Mouse (Mus musculus): ENCODE results near the gene Kcp. TPM values are rescaled to one million over a fixed set of nuclear protein-coding genes. Genes with fewer than 3 reads are reported as not detected.

Gene Kcp
- total and polyA plus RNA-seq, 3 experiments = 0.51 to 0.64 TPM; not detected in 1

DNA sequence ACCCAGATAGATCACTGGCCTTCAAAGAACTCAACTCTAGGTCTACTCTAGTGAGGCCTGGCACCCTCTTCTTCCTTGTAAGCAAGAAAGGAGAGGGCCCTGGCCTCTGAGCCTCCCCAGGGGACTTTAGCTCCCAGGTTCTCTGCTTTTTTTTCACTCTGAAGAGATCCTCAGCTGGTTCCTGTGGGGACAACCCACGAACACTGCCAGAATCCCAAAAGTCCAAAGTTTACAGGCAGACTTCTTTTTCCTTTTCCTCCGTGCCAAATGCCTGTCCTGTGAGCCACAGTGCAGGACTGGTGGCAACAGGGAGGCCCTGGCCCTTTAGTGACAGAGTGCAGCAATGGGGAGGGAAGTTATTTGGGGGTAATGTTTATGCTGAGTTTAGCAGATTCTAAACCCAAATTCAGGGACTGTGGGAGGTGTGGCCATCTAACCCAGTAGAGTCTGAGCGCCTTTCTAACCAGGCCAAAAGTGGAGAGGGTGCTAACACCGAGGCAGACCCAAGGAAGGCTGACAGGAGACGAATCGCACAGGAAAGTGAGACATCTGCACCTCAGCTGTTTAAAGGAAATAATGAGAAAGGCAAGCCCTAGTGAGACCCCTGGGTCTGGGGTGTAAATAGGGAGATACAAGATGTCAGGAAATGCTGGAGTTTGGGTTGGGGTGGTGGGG, 15.0 kb upstream of the Kcp start:
- DNase-seq (ENCODE audit: extremely low read depth) = no peak
- no peak overlapping the region for H3K4me2 ChIP-seq (ENCODE audit: insufficient read depth, low read depth, poor library complexity, severe bottlenecking)
- H3K4me3 ChIP-seq (replicated peaks in 1 of 3; ENCODE audit: low read depth in 2 of 3, low read length in 2 of 3, poor library complexity in 1 of 3) = no peak overlapping the region
- dilution Hi-C loops (cut with MboI; ENCODE audit: extremely low pct_ligation_motif_present, extremely low pct_unique_long_range_greater_than_20kb, low sequenced_read_pairs) (no loop called here), in situ Hi-C loops (cut with MboI; ENCODE audit: low pct_ligation_motif_present, low pct_unique_long_range_greater_than_20kb, low sequenced_read_pairs) (no loop called here)
- H3K36me3 ChIP-seq (replicated peaks in 1 of 2; ENCODE audit: control insufficient read depth in 1 of 2, insufficient read depth in 1 of 2, low read length in 1 of 2) = no peaks in the 10 kb centered on the region
- peak overlapping the region; percentile 82; the same call in 1 of the 2 replicates for H3K27ac ChIP-seq (ENCODE audit: insufficient read depth, low read depth)
- no peaks in the 10 kb centered on the region for H3K27me3 ChIP-seq (replicated peaks)
- no peak for TF ChIP-seq NRF1 (IDR thresholded peaks at IDR 0.05; ENCODE audit: low read depth, low read length)
- no peak for TF ChIP-seq PAX5 (IDR thresholded peaks at IDR 0.05; ENCODE audit: low read length)
- TF ChIP-seq SIN3A (IDR thresholded peaks at IDR 0.05; ENCODE audit: low read length) = no peak
- no peak for TF ChIP-seq EP300 (IDR thresholded peaks at IDR 0.05; ENCODE audit: low read length)
- TF ChIP-seq ZMIZ1 (IDR thresholded peaks at IDR 0.05; ENCODE audit: low read depth, low read length) = no peak
- TF ChIP-seq MEF2A (IDR thresholded peaks at IDR 0.05; ENCODE audit: borderline replicate concordance, low read depth, low read length) = no peak
- no peak for TF ChIP-seq ZKSCAN1 (IDR thresholded peaks at IDR 0.05; ENCODE audit: borderline replicate concordance, low read depth, low read length)
- no peak for TF ChIP-seq CHD2 (IDR thresholded peaks at IDR 0.05; ENCODE audit: low read length)
- no peak for TF ChIP-seq ELF1 (IDR thresholded peaks at IDR 0.05; ENCODE audit: low read depth, low read length)
- TF ChIP-seq CHD1 (IDR thresholded peaks at IDR 0.05; ENCODE audit: low read depth, low read length) = no peak
- no peak for TF ChIP-seq ZC3H11A (IDR thresholded peaks at IDR 0.05; ENCODE audit: low read depth, low read length)
- peaks cover 13 to 35% of the 10 kb centered on the region in 2 experiments for H3K4me1 ChIP-seq (ENCODE audit: control insufficient read depth in 1 of 2, insufficient read depth in 2 of 2)
- 0 out of 2 replicates have a peak, but pooled peaks cover 3% of the 10 kb centered on the region for H3K79me2 ChIP-seq (replicated peaks; ENCODE audit: control insufficient read depth, extremely low read depth, insufficient read depth, poor library complexity, severe bottlenecking)
- peak overlapping the region; percentile 12; the same call in 1 of the 2 replicates for H3K9ac ChIP-seq (ENCODE audit: insufficient read depth, low read depth)
- H3K9me3 ChIP-seq (replicated peaks; ENCODE audit: low read length) = peaks cover 9% of the 10 kb centered on the region

DNA sequence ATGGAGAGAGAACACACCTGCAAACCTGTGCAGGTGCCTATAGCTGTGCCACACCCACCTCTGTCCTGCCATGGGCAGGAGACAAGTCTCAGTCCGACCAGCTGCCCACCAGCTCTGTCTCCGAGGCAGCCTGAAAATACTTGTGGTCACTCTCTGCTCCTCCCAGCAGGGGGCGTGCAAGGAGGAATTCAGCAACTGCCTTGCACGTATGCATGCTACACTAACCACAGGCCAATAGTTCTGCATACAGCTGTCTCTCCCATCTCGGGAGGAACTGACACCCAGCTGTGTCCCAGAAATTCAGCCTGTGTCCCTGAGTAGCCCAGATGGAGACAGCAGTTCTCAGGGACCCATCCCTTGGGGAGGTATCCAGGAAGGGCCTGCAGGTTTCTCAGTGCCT, 9.4 kb upstream of the Kcp start:
- in situ Hi-C loops (cut with MboI; ENCODE audit: low pct_ligation_motif_present, low pct_unique_long_range_greater_than_20kb, low sequenced_read_pairs) (no loop called here), dilution Hi-C loops (cut with MboI; ENCODE audit: extremely low pct_ligation_motif_present, extremely low pct_unique_long_range_greater_than_20kb, low sequenced_read_pairs) (no loop called here)
- no peak overlapping the region for H3K27ac ChIP-seq (ENCODE audit: insufficient read depth, low read depth)
- H3K79me2 ChIP-seq (replicated peaks; ENCODE audit: control insufficient read depth, extremely low read depth, insufficient read depth, poor library complexity, severe bottlenecking) = no peaks in the 10 kb centered on the region
- no peak overlapping the region for H3K4me3 ChIP-seq (replicated peaks in 1 of 3; ENCODE audit: low read depth in 2 of 3, low read length in 2 of 3, poor library complexity in 1 of 3)
- H3K9ac ChIP-seq (ENCODE audit: insufficient read depth, low read depth) = no peak overlapping the region
- no peak overlapping the region for H3K4me2 ChIP-seq (ENCODE audit: insufficient read depth, low read depth, poor library complexity, severe bottlenecking)
- H3K36me3 ChIP-seq (replicated peaks in 1 of 2; ENCODE audit: control insufficient read depth in 1 of 2, insufficient read depth in 1 of 2, low read length in 1 of 2) = no peaks in the 10 kb centered on the region
- no peaks in the 10 kb centered on the region for H3K27me3 ChIP-seq (replicated peaks)
- H3K4me1 ChIP-seq (ENCODE audit: control insufficient read depth in 1 of 2, insufficient read depth in 2 of 2) = peaks cover 5 to 13% of the 10 kb centered on the region in 2 experiments; a peak in 3 of 4 replicates
- peak; percentile 82 for DNase-seq (ENCODE audit: extremely low read depth)
- H3K9me3 ChIP-seq (replicated peaks; ENCODE audit: low read length) = peaks cover 9% of the 10 kb centered on the region
- TF ChIP-seq NELFE (IDR thresholded peaks at IDR 0.05; ENCODE audit: low read depth, low read length) = peak; percentile 58
- no peak for TF ChIP-seq RCOR1 (conservative IDR thresholded peaks at IDR 0.05; ENCODE audit: low read depth, low read length)
- TF ChIP-seq MAZ (IDR thresholded peaks at IDR 0.05; ENCODE audit: low read depth, low read length) = 0 out of 2 replicates have a peak, but pooled peaks have one; percentile 24
- TF ChIP-seq ETS1 (conservative IDR thresholded peaks at IDR 0.05; ENCODE audit: low read depth, low read length) = peak; percentile 54
- TF ChIP-seq CHD2 (IDR thresholded peaks at IDR 0.05; ENCODE audit: low read length) = no peak
- peak; percentile 46; the same call in 1 of the 2 replicates for TF ChIP-seq TCF12 (IDR thresholded peaks at IDR 0.05; ENCODE audit: low read depth, low read length)
- no peak for TF ChIP-seq ZMIZ1 (IDR thresholded peaks at IDR 0.05; ENCODE audit: low read depth, low read length)
- TF ChIP-seq ELF1 (IDR thresholded peaks at IDR 0.05; ENCODE audit: low read depth, low read length) = no peak; the same call in 1 of the 2 replicates
- TF ChIP-seq MXI1 (IDR thresholded peaks at IDR 0.05; ENCODE audit: low read depth, low read length) = no peak
- TF ChIP-seq CTCF (conservative IDR thresholded peaks at IDR 0.05 in 1 of 2, IDR thresholded peaks at IDR 0.05 in 1 of 2; ENCODE audit: low read depth in 2 of 2, low read length in 2 of 2) = peak; percentile 77 to 94
- TF ChIP-seq USF2 (conservative IDR thresholded peaks at IDR 0.05; ENCODE audit: low read depth, low read length) = no peak
- no peak for TF ChIP-seq HCFC1 (IDR thresholded peaks at IDR 0.05; ENCODE audit: low read depth, low read length)
- TF ChIP-seq ZNF384 (IDR thresholded peaks at IDR 0.05; ENCODE audit: low read depth, low read length) = no peak
- TF ChIP-seq TBP (conservative IDR thresholded peaks at IDR 0.05; ENCODE audit: low read depth, low read length) = no peak
- no peak for TF ChIP-seq POLR2A (IDR thresholded peaks at IDR 0.05; ENCODE audit: low read depth, low read length)
- TF ChIP-seq RAD21 (IDR thresholded peaks at IDR 0.05; ENCODE audit: low read depth, low read length) = peak; percentile 86
- TF ChIP-seq JUN (IDR thresholded peaks at IDR 0.05; ENCODE audit: insufficient read depth, low read depth, low read length) = no peak
- no peak for TF ChIP-seq MAFK (IDR thresholded peaks at IDR 0.05; ENCODE audit: insufficient replicate concordance, low read length)
- peak; percentile 74; the same call in 1 of the 2 replicates for TF ChIP-seq MYC (IDR thresholded peaks at IDR 0.05; ENCODE audit: low read depth, low read length)
- no peak for TF ChIP-seq PAX5 (IDR thresholded peaks at IDR 0.05; ENCODE audit: low read length)
- TF ChIP-seq NRF1 (IDR thresholded peaks at IDR 0.05; ENCODE audit: low read depth, low read length) = no peak; the same call in 1 of the 2 replicates
- TF ChIP-seq IRF4 (IDR thresholded peaks at IDR 0.05; ENCODE audit: low read depth, low read length) = peak; percentile 74
- no peak for TF ChIP-seq GABPA (IDR thresholded peaks at IDR 0.05; ENCODE audit: insufficient replicate concordance, low read depth, low read length)
- no peak for TF ChIP-seq POLR2AphosphoS2 (IDR thresholded peaks at IDR 0.05; ENCODE audit: low read depth, low read length)
- no peak for TF ChIP-seq USF1 (IDR thresholded peaks at IDR 0.05; ENCODE audit: low read depth, low read length)
- no peak for TF ChIP-seq ZKSCAN1 (IDR thresholded peaks at IDR 0.05; ENCODE audit: borderline replicate concordance, low read depth, low read length)
- TF ChIP-seq CHD1 (IDR thresholded peaks at IDR 0.05; ENCODE audit: low read depth, low read length) = no peak

Measured in CH12.LX (cell line).